Mouse (Mus musculus) cerebellum, adult 2 months (tissue): ENCODE results near the gene Erbb3. TPM values are rescaled to one million over a fixed set of nuclear protein-coding genes. Genes with fewer than 3 reads are reported as not detected.
"Not testable (repeated sequence)": the region's sequence is repeated elsewhere in the genome, so short reads cannot be mapped to it uniquely, and the experiment has no call there.

ENCODE experiments used
- DNase-seq, 2 experiments: peaks; one replicate each; pipeline ENCODE4 v3.0.0; 2021
- H3K27ac ChIP-seq: fragments of 200-500 bp; 2 replicates; pipeline ENCODE4 v1.5.1; 2012; ENCODE audit warnings: low read length, control low read depth, inconsistent platforms; ENCODE audit not compliant: insufficient read depth
- H3K27me3 ChIP-seq: fragments of 200-500 bp; 2 replicates; pipeline ENCODE4 v1.6.1; 2012; ENCODE audit warnings: inconsistent platforms, mild to moderate bottlenecking, low read length, moderate library complexity; ENCODE audit not compliant: control insufficient read depth, insufficient read depth
- H3K4me1 ChIP-seq: fragments of 200-500 bp; 2 replicates; pipeline ENCODE4 v1.6.1; 2011; ENCODE audit warnings: low read length; ENCODE audit not compliant: control insufficient read depth, insufficient read depth
- H3K4me3 ChIP-seq: fragments of 200-500 bp; replicated peaks from 2 replicates; pipeline ENCODE3; 2011; ENCODE audit warnings: mild to moderate bottlenecking, low read depth, low read length, control low read depth; ENCODE audit not compliant: insufficient read depth
- CTCF ChIP-seq: fragments of 200-500 bp; IDR thresholded peaks from 2 replicates; pipeline ENCODE4 v1.5.1; 2011; ENCODE audit warnings: low read depth, mild to moderate bottlenecking, control low read depth, low read length, moderate library complexity, borderline replicate concordance; ENCODE audit not compliant: insufficient read depth
- POLR2A ChIP-seq: fragments of 200-500 bp; IDR thresholded peaks from 2 replicates; pipeline ENCODE4 v1.6.1; 2011; ENCODE audit warnings: low read length, control low read depth, borderline replicate concordance; ENCODE audit not compliant: insufficient read depth
- WGBS: fragments of 180-500 bp; shearing (Covaris S2); methylation state at CpG from one replicate; pipeline ENCODE4 v1.1.7; 2018; 5-methylcytosine and 5-hydroxymethylcytosine counted together
- polyA plus RNA-seq: library from polyadenylated mRNA; depleted of rRNA; stranded (reverse); fragments of >200 nt; gene quantifications from 2 replicates; pipeline ENCODE4 v1.2.3, GENCODE M21; 2012

The Erbb3 gene
- polyA plus RNA-seq, 1 experiment, result 11.1 TPM

DNA sequence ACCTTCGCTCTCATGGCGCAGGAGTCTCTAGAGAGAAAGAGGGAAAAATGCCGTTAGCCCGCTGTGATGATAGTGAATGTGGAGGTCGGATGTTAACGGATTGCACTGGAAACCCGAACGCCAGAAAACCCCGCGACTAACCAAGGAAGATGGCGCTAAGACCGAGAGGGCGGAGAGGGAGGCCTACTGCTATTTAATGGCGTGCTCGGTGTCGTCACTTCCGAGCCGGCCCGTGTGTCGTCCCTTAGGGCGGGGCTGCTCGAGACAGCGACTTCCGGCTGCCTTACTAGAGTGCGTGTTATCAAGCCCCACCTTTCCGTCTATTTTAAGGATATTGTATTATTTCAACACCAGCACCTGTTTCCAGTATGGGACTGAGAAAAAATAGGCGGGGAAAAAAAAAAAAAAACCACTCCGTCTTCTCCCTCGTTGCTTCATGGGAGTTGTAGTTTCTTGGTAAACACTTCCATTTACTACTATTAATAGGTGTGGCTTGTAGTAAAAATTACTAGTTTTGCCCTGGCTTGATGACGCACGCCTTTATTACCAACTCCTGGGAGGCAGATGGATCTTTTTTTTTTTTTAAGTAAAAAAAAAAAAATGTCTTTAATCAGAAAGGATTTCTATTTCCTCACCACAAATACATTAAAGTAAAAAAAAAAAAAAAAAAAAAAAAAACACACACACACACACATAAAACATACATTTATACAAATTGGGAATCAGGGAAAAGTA is 40.3 kb downstream of the Erbb3 start, which contains the start of gene Rpl41:
Rpl41 (minus strand) TSS at position 359 of the 735 bp plus-strand sequence.
- peak; percentile 92 to 97 for DNase-seq

DNA sequence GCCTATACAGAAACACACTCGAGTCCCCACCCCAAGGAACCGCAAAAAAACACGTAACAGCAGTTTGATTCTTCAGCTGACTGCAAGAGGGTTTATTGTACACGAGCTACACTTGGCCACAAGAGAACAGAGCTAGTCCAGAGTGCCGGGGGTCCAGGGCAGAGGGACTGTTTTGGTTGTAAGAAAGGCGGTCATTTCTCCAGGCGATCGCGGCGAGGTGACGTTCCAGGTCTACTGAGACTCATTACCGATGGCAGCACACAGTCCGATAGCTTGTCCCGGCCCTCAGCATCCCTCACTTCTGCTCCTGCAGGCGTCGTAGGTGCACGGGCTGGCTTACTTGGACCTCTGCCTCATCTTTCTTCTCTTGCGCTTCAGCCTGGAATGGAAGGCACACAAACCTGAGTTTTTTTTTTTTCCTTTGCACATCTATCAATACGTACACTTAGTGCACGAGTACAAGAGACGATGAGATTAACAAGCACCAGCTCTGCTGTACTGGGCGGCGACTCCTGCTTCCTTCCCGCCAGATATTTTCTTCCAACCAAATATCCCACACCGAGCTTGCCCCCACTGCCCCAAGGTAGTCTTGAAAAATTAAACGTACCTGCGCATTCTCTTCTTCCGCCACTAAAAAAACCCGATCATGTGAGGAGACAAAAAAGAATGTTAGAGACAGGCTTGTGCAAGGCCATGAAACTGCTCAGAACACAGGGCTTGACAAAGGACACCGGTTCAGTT is 41.2 kb downstream of the Erbb3 start:
- peak overlapping the region; percentile 36; the same call in 1 of the 2 replicates for H3K27ac ChIP-seq
- H3K27me3 ChIP-seq, H3K4me1 ChIP-seq: not testable (repeated sequence)
- WGBS, result under 1% methylated on average over 30 of the region's 30 CpGs
- H3K4me3 ChIP-seq, result peak overlapping the region; percentile 76
- peak in 1 of 2 experiments; percentile 70 for DNase-seq

More for the DNA sequence above, 40.3 kb downstream of the Erbb3 start, which contains the start of gene Rpl41:
- Histone ChIP-seq H3K27me3 (no peaks in the 10 kb centered on the region), H3K4me3 (peak within 1 kb of the TSS; percentile 76), H3K27ac (peak within 1 kb of the TSS; percentile 79), H3K4me1 (peaks cover 3% of the 10 kb centered on the region; the same call in 1 of the 2 replicates)
- WGBS, result under 1% methylated on average over 31 of the region's 31 CpGs
- TF ChIP-seq CTCF (no peak), POLR2A (peak; percentile 97)

DNA sequence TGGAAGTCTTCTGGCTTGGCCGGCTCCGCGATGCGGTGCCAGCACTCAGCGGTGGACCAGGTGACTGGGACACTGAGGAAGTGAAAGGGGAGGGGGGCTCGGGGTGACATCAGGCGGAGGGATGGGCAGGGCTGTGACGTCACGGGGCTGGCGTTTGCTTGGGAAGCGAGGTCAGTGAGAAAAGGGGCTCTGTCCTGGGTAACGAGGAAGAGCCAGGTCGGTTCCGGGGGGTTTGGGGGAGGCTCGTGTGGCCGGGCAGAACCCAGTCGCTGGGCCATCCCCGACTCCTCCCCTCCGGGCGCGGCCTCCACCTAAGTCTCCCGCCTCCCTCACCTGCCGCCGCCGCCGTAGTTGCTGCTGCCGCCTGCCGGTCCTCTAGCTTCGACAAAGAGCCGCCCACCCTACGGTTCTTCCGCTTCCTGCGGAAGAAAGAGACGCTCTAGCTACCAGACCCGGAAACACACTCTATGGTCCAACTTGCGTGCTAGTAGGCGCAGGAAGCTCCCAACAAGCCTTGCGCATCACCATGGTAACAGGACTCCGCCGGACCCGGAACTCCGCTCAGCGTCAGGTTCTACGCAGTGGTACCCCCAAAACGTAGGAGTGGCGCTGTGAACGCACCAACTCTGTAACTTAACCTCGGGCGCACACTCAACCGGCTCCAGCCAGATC is 42.0 kb downstream of the Erbb3 start, which contains the start of gene Zc3h10:
Zc3h10 (minus strand) TSS at position 414 of the 672 bp plus-strand sequence.
- TF ChIP-seq CTCF (no peak; the same call in 1 of the 2 replicates), POLR2A (peak; percentile 68; the same call in 1 of the 2 replicates)
- Histone ChIP-seq H3K27ac (peak within 1 kb of the TSS; percentile 55), H3K4me1 (peaks cover 3% of the 10 kb centered on the region; the same call in 1 of the 2 replicates), H3K4me3 (peak within 1 kb of the TSS; percentile 79), H3K27me3 (no peaks in the 10 kb centered on the region)
- DNase-seq, result peak; percentile 94 to 98
- WGBS, result under 1% methylated on average over 50 of the region's 50 CpGs

DNA sequence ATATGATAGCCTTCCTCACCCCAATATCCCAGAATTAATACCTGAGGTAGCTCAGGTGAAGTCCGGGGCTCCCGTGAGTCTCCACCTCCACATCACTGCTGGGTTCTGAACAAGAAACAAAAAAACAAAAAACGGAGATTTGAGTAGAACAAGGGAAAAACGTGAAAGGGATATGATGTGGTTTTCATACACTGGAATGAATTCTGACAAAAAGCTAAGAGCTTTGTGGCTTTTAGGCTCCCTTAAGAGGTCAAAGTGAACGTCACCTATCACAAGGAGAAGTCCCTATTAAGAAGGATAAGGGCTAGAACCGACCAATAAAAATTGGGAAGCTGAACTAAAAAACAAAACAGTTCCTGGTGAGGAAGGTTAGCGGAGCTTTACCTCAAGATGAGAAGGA is 42.7 kb downstream of the Erbb3 start:
- H3K4me3 ChIP-seq, result peak overlapping the region; percentile 79
- H3K4me1 ChIP-seq, result peaks cover 3% of the 10 kb centered on the region; the same call in 1 of the 2 replicates
- peak overlapping the region; percentile 55 for H3K27ac ChIP-seq
- TF ChIP-seq CTCF, result no peak
- no peak for TF ChIP-seq POLR2A
- WGBS, result 12% methylated on average over 7 of the region's 7 CpGs
- no peak for DNase-seq
- no peaks in the 10 kb centered on the region for H3K27me3 ChIP-seq

DNA sequence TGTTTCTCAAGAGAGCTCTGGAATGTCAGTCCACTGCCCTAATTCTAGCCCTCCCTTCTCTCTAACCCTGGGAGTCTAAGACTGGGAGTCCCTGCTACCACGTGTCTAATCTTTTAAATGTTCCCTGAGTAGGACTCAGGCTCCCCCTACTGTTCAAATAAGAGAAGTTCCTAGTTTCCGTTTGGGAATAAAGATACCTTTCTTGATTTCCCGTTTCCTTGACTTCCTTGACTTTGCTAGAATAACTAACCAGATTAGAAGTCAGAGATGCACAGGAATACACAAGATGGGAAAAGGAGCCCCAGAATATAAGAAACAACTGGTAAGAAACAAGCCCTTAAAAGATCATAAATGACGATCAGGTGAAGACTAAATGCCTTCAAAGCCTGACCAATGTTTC is 43.1 kb downstream of the Erbb3 start:
- 8% methylated on average over 4 of the region's 4 CpGs for WGBS
- no peaks in the 10 kb centered on the region for H3K27me3 ChIP-seq
- TF ChIP-seq POLR2A, result no peak
- peak; percentile 38; the same call in 1 of the 2 replicates for TF ChIP-seq CTCF
- H3K4me3 ChIP-seq, result peak overlapping the region; percentile 79
- H3K4me1 ChIP-seq, result peaks cover 3% of the 10 kb centered on the region; the same call in 1 of the 2 replicates
- DNase-seq, result peak in 1 of 2 experiments; percentile 54
- H3K27ac ChIP-seq, result no peak overlapping the region

DNA sequence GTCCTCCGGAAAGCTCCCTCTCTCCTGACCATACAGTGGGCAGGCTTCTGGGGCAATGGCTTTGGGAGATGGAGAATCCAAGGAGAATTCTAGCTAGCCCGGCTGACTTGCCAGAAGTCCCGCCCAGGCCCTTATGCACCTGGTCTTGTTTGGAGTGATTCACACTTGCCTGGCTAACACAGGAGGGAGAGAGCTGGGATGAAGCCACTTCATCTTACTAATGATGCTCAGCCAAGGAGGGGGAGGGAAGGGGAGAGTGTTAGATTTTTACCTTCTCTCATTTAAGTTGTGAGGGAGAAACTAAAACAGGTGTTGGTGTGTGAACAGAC is 43.9 kb downstream of the Erbb3 start:
- 83% methylated on average over 3 of the region's 3 CpGs for WGBS
- Histone ChIP-seq H3K4me3 (no peak overlapping the region), H3K4me1 (peaks cover 3% of the 10 kb centered on the region; the same call in 1 of the 2 replicates), H3K27me3 (no peaks in the 10 kb centered on the region), H3K27ac (no peak overlapping the region)
- TF ChIP-seq POLR2A, result no peak
- no peak for TF ChIP-seq CTCF
- no peak for DNase-seq

DNA sequence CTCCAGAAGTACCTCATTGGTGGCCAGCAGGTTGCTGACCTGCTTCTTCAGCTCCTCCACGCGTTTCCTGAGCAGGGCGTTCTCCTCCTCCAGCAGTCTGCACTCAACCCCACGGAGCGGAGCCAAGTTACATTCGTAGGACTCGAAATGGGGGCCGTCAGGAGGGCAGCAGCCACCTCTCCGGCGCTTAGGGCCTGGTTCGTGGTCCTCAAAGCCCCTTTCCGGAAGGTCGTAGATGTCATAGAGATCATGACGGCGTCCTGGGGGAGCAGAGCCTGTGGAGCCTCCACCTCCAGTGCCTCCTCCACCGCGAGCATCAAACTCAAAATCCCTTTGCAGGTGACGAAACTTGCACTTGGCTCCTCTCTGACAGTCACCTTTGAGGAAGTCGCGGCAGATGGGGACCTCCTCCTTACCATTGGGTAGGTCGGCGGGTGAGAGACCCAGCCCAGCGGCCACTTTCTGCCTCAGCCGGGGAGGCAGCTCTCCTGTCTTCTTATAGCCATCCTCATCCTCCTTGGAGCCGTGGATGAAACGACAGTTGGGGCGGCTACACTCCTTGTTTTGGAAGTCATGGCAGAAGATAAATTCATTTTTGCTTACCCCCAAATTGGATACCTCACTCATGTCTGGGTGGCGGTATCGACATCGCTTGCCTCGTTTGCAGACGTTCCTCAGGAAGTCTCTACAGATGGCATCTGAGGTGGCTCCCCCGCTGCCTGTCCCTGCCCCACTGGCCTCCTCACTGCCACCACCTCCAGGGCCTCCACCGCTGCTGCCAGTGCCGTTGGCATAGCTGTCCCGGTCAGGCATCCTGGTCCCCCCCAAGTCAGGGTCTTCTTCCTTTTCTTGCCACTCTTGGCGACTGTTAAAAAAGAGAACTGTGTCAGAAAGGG is 44.5 kb downstream of the Erbb3 start:
- WGBS, result 91% methylated on average over 37 of the region's 37 CpGs
- H3K27me3 ChIP-seq, result no peaks in the 10 kb centered on the region
- H3K4me3 ChIP-seq, result no peak overlapping the region
- TF ChIP-seq POLR2A (no peak), CTCF (no peak)
- DNase-seq, result peak in 1 of 2 experiments; percentile 29
- H3K4me1 ChIP-seq, result peaks cover 3% of the 10 kb centered on the region; the same call in 1 of the 2 replicates
- H3K27ac ChIP-seq, result no peak overlapping the region
